Mouse (Mus musculus) liver, embryonic 14.5 days (tissue): Measurements from ENCODE around the gene Fgd2.

Source experiments
- CTCF ChIP-seq: IDR thresholded peaks from 2 replicates; pipeline ENCODE4 v1.5.1; 2016; ENCODE audit warnings: antibody characterized with exemption, low read depth, control low read depth
- EP300 ChIP-seq: IDR thresholded peaks from 2 replicates; pipeline ENCODE4 v1.6.1; 2016; ENCODE audit warnings: antibody characterized with exemption, low read depth

DNA sequence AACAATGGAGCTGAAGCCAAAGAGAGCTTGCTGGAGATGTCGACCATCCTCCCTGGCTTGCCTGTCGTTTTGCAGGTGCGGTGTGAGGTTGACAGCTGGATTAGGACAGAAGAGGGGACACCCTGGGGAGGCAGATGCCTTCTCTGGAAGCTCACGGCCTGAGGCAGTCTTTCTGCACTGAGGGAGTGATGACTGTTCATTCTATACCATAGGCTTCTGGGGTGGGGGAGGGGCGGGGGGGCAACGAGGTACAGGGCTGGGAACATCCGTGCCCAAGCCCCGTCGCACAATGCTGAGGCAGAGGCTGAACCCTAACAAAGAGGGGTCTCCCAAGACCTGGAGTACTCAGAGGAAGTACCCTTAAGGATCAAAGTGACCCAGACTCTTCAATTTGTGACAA, 3.8 kb upstream of the Fgd2 start:
- no peak for TF ChIP-seq CTCF
- no peak for TF ChIP-seq EP300
